Mouse (Mus musculus) embryo, embryonic 10 days (tissue): Measurements from ENCODE around the gene Prdx2.

Experiments used
- DNase-seq: peaks from one replicate; pipeline ENCODE4 v3.0.0-alpha.2; 2015; ENCODE audit warnings: low spot score

The Prdx2 gene

GRCm38 (mm10) chr8:84978248-84978940, 9.0 kb downstream of the Prdx2 start, which contains the start of gene Junb:
Junb (minus strand) TSS chr8:84978718.
- DNase-seq, result peak; percentile 86

GRCm38 (mm10) chr8:84979599-84980421, 10.4 kb downstream of the Prdx2 start:
- DNase-seq, result peak; percentile 92

- no peak for DNase-seq
These were observed 11.4 kb downstream of the Prdx2 start for GRCm38 (mm10) chr8:84980622-84981358.

GRCm38 (mm10) chr8:84981644-84982498, 12.5 kb downstream of the Prdx2 start:
- DNase-seq, result no peak

GRCm38 (mm10) chr8:84982499-84983011, 13.2 kb downstream of the Prdx2 start:
- no peak for DNase-seq

GRCm38 (mm10) chr8:84984294-84985048, 15.1 kb downstream of the Prdx2 start:
- DNase-seq, result no peak

GRCm38 (mm10) chr8:84985049-84985683, 15.8 kb downstream of the Prdx2 start:
- peak; percentile 49 for DNase-seq

- DNase-seq, result peak; percentile 75
These were observed 16.4 kb downstream of the Prdx2 start for GRCm38 (mm10) chr8:84985684-84986378.

GRCm38 (mm10) chr8:84986379-84986945, 17.1 kb downstream of the Prdx2 start:
- DNase-seq, result peak; percentile 32

GRCm38 (mm10) chr8:84987388-84987787, 18.0 kb downstream of the Prdx2 start:
- no peak for DNase-seq

- no peak for DNase-seq
These were observed 18.5 kb downstream of the Prdx2 start for GRCm38 (mm10) chr8:84987903-84988302.

- peak; percentile 60 for DNase-seq
These were observed 19.9 kb downstream of the Prdx2 start for GRCm38 (mm10) chr8:84989311-84989731.

GRCm38 (mm10) chr8:84989810-84990209, 20.4 kb downstream of the Prdx2 start:
- peak; percentile 95 for DNase-seq

- peak; percentile 100 for DNase-seq
These were observed 21.0 kb downstream of the Prdx2 start, which contains the start of gene Hook2 for GRCm38 (mm10) chr8:84990349-84990748. Hook2 (plus strand) TSS chr8:84990603.

- DNase-seq, result peak; percentile 81
These were observed 21.4 kb downstream of the Prdx2 start for GRCm38 (mm10) chr8:84990836-84991235.

GRCm38 (mm10) chr8:84994375-84994774, 25.0 kb downstream of the Prdx2 start:
- DNase-seq, result no peak

GRCm38 (mm10) chr8:84995680-84996079, 26.3 kb downstream of the Prdx2 start:
- DNase-seq, result peak; percentile 24

GRCm38 (mm10) chr8:84996978-84997377, 27.6 kb downstream of the Prdx2 start:
- no peak for DNase-seq
